Comparison of ENCODE assay signal across 8 mouse cellular contexts in the genomic region with DNA sequence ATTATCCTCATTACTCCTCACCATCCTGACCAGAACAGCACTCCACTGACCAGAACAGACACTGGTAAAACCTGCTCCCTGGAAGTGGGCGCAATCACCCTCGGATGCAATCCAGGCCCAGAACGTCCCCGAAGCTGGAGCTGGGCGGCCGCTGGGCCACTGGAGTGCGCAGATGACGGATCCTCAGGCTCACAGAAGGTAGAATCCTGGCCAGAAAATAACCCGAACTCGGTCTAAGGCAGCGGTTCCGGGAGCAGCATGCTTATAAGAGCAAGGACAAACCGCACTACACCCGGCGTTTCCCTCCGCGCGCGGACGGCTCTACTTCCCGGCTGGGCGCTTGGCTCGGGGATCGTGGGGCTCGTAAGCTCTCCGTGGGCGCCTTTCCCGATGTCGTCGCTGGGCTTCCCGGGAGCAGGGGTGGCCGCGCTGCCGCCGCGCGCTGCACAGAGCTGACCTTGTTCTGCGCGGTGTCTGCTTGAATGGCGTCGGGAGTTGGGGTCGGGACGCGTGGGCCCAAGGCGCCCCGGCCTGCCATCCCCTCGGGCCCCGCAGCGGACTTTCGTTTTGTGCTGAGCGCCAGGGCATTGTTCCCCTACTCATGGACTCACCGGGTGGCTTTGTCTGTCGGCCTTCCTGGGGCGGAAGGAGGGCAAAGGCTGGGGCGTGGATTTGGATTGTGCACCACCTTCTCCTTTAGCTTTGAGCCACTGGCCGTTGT.
DNase-seq lines count a peak whose midpoint lies in the region; ATAC-seq lines count a peak whose summit lies in the region.

No protein-coding gene starts in this region.

- WGBS in hindbrain, embryonic 12.5 days: under 1% methylated on average over 56 of the region's 56 CpGs

- H3K27me3 ChIP-seq in hindbrain, embryonic 12.5 days: no peaks in the 10 kb centered on the region

- peaks cover 2% of the 10 kb centered on the region; the same call in 1 of the 2 replicates for H3K4me1 ChIP-seq in hindbrain, embryonic 12.5 days

- no peaks in the 10 kb centered on the region for H3K36me3 ChIP-seq in hindbrain, embryonic 12.5 days

- peak overlapping the region; percentile 91 for H3K9ac ChIP-seq in hindbrain, embryonic 12.5 days

- peak overlapping the region; percentile 55 for H3K4me2 ChIP-seq in hindbrain, embryonic 12.5 days (replicated peaks)

- H3K9me3 ChIP-seq in hindbrain, embryonic 12.5 days (replicated peaks): no peaks in the 10 kb centered on the region

- H3K4me3 ChIP-seq in hindbrain, embryonic 12.5 days: peak overlapping the region; percentile 61

- DNase-seq in Muller cell, postnatal 12 days (ENCODE audit: inconsistent ontology term): peak; percentile 97
- peak; percentile 92 to 94 for DNase-seq in cerebellum, postnatal 10 days
- peak; percentile 55 to 71 for DNase-seq in frontal cortex, postnatal 10 days (ENCODE audit: low spot score in 2 of 2)
- peak; percentile 74 to 80 for DNase-seq in layer of hippocampus, postnatal 14 days (ENCODE audit: low spot score in 2 of 2)
- peak; percentile 95 for DNase-seq in lung, postnatal 10 days
- DNase-seq in ovary, postnatal 14 days (ENCODE audit: low spot score): peak; percentile 83
- DNase-seq in thymus, postnatal 10 days (ENCODE audit: low spot score in 2 of 2): peak; percentile 69 to 77

- H3K27ac ChIP-seq in hindbrain, embryonic 12.5 days: peak overlapping the region; percentile 95

- peak; percentile 90 for ATAC-seq in hindbrain, embryonic 12.5 days (ENCODE audit: low FRiP score)

Comparison
In these comparisons a context has a peak if more than half of its experiments do, and no peak if none do; other contexts are left out.
1. Peak in every context shown above with its lines: DNase-seq, ATAC-seq, H3K4me3 ChIP-seq and H3K27ac ChIP-seq.